Mouse (Mus musculus): ENCODE measurements around the gene Sec16a. TPM values are rescaled to one million over a fixed set of nuclear protein-coding genes. Genes with fewer than 3 reads are reported as not detected.

Gene Sec16a
- polyA plus RNA-seq, 1 experiment: 28.0 TPM

DNA sequence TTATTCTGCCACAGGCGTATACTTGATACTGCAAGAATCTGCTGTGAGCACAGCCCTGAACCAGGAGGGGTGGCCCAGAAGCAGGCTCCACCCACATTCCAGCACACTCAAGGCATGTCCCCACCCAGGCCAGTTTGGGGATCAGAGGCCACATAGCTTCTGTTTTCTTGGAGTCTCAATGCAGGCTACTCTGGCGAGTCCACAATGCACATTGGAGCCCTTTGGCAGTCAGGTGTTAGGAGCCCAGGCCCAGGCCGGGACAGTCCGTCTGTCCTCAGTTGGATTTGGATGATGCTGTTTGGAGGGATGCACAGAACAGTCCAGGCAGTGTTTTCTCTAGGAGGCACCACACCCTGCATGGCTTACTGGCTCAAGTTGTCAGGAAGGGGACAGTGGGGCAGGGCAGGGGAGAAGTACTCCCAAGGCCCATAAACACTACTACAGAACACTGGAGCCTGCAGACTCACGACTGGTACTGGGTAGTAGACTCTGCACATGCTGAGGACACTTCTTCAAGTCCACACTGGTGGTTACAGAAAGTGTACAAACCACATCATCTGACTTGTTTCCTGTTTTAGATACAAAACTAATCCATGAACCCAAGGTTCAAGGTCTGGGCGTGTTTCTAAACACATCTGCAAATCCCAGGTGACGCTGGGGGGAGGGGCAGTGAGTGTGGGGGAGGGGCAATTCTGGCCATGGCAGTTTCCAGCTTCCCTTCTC is 13.5 kb upstream of the Sec16a start:
- no peak for TF ChIP-seq GATA1 (IDR thresholded peaks at IDR 0.05; ENCODE audit: low read length)

- no peak for TF ChIP-seq GATA1 (IDR thresholded peaks at IDR 0.05; ENCODE audit: low read length)
Observed at GRCm38 (mm10) chr2:26449121-26450060, 4.4 kb upstream of the Sec16a start.

DNA sequence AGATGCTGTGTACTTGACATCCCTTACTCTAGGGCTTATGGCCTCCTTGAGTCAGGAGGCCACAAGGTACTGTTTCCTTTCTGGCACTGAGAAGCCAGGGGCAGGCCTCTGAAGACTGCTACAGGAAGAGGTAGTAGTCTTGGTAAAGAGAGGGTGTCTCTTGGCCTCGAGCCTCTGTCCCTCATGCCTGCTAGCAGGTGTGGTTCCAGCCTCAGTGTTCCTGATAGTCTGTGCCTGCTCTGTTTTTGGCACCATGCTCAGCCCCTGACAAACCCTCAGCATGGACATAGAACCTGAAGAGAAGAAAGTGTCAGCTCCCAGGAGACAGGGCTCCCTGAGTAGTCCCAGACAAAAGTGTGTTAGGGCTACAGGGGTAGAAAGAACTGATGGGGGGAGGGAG is 2.4 kb upstream of the Sec16a start:
- no peak for TF ChIP-seq GATA1 (IDR thresholded peaks at IDR 0.05; ENCODE audit: low read length)

DNA sequence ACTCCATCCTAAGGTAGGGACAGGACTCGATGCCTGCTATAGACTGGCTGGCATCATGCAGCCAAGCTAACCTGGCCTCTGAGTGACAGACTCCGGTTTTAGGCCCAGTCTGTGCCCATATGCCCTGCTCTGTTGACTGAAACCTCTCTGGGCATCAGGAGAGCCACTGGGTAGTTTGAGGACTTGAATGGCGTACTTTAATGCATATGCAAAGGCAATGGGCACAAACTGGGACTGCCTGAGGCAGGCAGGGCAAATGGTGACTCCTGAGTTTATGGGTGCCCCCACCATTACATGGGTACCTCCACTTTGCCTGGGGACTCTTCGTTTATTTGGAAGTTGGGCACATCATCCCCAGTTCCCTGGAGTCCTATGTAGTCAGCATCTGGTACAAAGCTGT is 1.7 kb upstream of the Sec16a start:
- no peak for TF ChIP-seq GATA1 (IDR thresholded peaks at IDR 0.05; ENCODE audit: low read length)

GRCm38 (mm10) chr2:26445666-26446445 is 840 bp upstream of the Sec16a start:
- TF ChIP-seq GATA1 (IDR thresholded peaks at IDR 0.05; ENCODE audit: low read length): no peak

DNA sequence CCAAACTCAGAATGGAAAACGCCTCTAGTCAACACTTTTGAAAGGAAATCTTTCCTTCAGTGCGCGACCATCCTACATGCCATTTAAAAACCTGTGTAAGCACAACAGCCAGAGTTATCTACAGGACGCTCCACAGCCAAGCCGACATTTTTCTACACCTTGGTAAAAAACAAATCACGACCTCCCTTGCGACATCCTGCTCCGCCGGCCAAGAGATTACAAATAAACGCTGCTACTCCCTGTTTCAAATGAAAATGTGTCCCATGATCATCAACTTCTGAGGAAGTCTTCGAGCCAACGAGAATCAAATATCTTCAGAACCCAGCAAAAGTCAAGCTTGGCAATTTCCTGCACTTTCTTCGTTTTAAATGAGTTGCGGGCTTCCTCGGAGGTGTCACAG is 648 bp downstream of the Sec16a start:
- TF ChIP-seq GATA1 (IDR thresholded peaks at IDR 0.05; ENCODE audit: low read length): no peak

DNA sequence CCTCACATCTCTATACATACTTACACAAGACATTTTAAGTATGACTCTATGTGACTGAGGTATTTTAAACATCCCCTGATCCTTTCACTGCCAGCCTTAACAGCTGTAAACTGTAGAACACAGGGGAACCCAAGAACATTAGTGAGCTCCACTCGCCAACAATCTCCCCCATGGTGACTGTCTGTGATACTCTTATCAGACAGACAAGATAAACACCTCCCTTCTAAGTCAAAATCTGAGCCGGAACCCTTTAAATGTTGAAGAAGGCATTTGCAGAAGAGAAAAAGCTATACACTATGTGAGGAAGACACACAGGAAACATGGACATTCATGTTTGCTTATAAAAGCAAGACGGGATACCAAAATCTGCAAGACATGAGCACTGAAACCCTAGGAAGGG is 1.1 kb downstream of the Sec16a start:
- no peak for TF ChIP-seq GATA1 (IDR thresholded peaks at IDR 0.05; ENCODE audit: low read length)

- no peak for TF ChIP-seq GATA1 (IDR thresholded peaks at IDR 0.05; ENCODE audit: low read length)
Observed at GRCm38 (mm10) chr2:26442843-26443242, 2.2 kb downstream of the Sec16a start.

DNA sequence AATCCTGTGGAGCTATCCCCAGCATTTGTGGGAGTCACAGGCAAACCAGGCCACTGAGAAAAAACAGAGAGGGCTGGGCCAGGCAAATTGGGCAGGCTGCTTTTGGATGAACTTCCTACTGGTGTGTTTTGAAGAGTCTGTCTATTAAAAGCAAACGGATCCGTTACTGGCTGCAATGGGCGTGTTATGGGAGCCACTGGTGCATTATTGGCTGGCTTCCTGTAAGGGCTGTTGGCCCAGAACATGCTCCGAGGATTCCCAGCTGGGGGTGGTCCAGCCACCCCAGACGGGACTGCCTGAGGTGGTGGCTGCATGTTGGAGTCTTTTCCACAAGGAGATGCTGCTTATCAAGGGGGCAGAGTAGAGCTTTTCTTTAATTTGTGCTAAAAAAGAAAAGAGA is 3.3 kb downstream of the Sec16a start:
- TF ChIP-seq GATA1 (IDR thresholded peaks at IDR 0.05; ENCODE audit: low read length): no peak

- no peak for TF ChIP-seq GATA1 (IDR thresholded peaks at IDR 0.05; ENCODE audit: low read length)
Observed at GRCm38 (mm10) chr2:26441261-26441660, 3.8 kb downstream of the Sec16a start.

DNA sequence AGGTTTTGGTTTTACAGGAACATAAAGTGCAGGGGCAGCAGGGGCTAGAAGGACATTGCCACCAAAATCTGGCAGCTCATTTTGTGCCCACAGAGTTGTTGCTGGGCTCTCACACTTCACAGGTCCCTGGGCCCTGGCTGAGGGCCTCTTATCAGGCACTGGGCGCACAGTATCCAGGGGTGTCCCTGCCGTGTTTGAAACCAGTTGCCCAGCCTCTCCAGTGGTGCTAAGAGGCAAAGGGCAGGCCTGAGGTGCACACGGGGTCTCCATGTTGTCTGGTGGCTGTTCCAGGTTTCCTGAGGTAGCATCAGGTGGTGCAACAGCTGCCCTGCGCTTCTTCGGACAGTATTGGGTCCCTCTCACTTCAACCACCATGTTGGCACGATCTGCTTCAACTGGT is 5.3 kb downstream of the Sec16a start:
- no peak for TF ChIP-seq GATA1 (IDR thresholded peaks at IDR 0.05; ENCODE audit: low read length)

GRCm38 (mm10) chr2:26438373-26438772 is 6.6 kb downstream of the Sec16a start:
- TF ChIP-seq GATA1 (IDR thresholded peaks at IDR 0.05; ENCODE audit: low read length): no peak

- no peak for TF ChIP-seq GATA1 (IDR thresholded peaks at IDR 0.05; ENCODE audit: low read length)
Observed at GRCm38 (mm10) chr2:26437221-26437620, 7.8 kb downstream of the Sec16a start.

DNA sequence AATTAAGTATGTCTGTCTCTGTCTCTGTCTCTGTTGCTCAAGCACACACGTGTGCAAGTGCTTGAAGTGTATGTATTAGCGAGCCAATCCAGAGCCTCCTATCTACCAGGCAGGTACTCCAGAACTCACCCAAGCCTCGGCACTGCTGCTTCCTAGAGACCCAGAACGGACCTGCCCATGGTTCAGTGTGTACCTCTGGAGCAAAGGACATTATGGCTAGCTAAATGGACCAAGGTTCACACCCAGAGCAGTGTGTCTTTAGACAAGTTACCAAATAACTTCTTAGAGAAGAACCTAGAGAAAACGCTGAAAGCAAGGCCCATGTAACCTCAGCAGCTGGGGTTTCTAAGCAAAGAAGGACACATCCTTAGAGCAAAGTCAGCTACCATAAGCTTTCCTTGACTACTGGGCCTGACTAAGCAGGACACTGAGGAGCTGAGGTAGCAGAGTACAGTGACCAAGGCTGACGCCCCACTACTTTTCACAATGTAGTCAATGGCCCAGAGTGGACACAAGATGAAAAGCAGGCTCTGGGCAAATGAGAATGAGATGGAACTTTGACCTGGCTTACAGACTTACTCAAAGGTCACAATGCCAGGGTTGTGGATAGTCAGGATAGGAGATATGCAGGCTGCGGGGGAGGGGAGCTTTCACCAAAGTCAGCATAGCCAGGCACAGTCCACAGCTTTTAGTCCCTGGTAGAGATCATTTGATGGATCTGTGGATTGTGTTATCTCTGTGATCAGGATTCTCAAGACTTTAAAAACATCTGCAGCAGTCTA is 10.0 kb downstream of the Sec16a start:
- no peak for TF ChIP-seq GATA1 (IDR thresholded peaks at IDR 0.05; ENCODE audit: low read length)

DNA sequence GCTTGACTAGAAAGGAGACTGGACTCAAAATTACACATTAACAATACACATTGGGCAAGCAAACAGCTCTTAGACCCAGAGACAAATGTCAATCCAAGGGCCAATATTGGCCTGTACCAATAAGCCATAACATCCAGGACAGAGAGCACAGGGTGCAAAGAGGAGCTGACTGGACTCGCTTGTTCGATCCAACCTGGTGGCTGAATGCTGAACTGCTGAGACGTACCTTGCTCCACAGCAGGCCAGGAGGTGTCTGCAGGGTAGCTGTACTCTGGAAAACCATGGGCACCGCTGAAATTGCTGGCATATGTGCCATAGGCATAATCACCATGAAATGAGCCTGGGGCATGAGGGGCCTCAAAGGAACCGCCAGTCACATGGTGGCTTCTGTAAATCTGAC is 15.2 kb downstream of the Sec16a start:
- TF ChIP-seq GATA1 (IDR thresholded peaks at IDR 0.05; ENCODE audit: low read length): no peak

Data from G1E-ER4 (cell line).